Mouse (Mus musculus): ENCODE measurements around the gene Sema5a.

DNA sequence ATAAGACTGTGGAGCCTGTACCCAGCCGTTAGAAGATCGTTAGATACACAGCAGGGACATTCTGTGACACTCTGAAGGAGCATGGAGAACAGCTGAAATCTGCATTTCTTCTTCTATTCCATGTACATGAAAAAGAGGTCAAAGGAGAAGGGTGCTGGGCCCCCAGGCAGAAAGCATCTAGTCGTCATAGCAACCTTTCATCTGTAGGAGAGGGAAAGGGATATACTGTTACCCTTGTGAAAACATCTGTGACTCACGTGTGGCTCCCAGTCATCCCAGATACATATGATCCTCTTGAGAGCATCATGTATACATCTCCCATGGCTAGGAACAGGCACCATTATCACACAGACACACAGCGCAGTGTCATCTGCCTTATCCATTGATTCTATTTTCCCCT lies 16.3 kb downstream of the Sema5a start:
- TF ChIP-seq POLR2A (IDR thresholded peaks at IDR 0.05; ENCODE audit: borderline replicate concordance, extremely low read depth, low read depth, low read length) (no peak), CTCF (IDR thresholded peaks at IDR 0.05; ENCODE audit: insufficient read depth, low read length) (no peak)
